Mouse (Mus musculus) heart, embryonic 15.5 days (tissue): ENCODE measurements around the gene Susd4. TPM values are rescaled to one million over a fixed set of nuclear protein-coding genes. Genes with fewer than 3 reads are reported as not detected.

Source experiments
- ATAC-seq: fragments of 200-750 bp; cut with Nextera tagmentation; replicated peaks from 2 replicates; pipeline ENCODE4 v1.8.0; 2017; ENCODE audit warnings: low read depth, moderate TSS enrichment; ENCODE audit not compliant: insufficient number of reproducible peaks, insufficient read depth, low FRiP score
- H3K27ac ChIP-seq: fragments of 300-500 bp; sonication (generic); 2 replicates; pipeline ENCODE4 v1.5.1; 2015; ENCODE audit warnings: mild to moderate bottlenecking, inconsistent platforms
- H3K27me3 ChIP-seq: fragments of 300-500 bp; sonication (generic); 2 replicates; pipeline ENCODE4 v1.6.1; 2015; ENCODE audit warnings: inconsistent platforms
- H3K36me3 ChIP-seq: fragments of 300-500 bp; sonication (generic); 2 replicates; pipeline ENCODE4 v1.6.1; 2015; ENCODE audit warnings: mild to moderate bottlenecking, inconsistent platforms
- H3K4me1 ChIP-seq: fragments of 300-500 bp; sonication (generic); replicated peaks from 2 replicates; pipeline ENCODE4 v1.6.1; 2015; ENCODE audit warnings: inconsistent platforms
- H3K4me2 ChIP-seq: fragments of 300-500 bp; sonication (generic); 2 replicates; pipeline ENCODE4 v1.6.1; 2015; ENCODE audit warnings: inconsistent platforms, mild to moderate bottlenecking, moderate library complexity
- H3K4me3 ChIP-seq: fragments of 300-500 bp; sonication (generic); 2 replicates; pipeline ENCODE4 v1.5.1; 2015; ENCODE audit warnings: mild to moderate bottlenecking, inconsistent platforms
- H3K9ac ChIP-seq: fragments of 300-500 bp; sonication (generic); 2 replicates; pipeline ENCODE4 v1.6.1; 2015; ENCODE audit warnings: mild to moderate bottlenecking, inconsistent platforms
- H3K9me3 ChIP-seq: fragments of 300-500 bp; sonication (generic); replicated peaks from 2 replicates; pipeline ENCODE4 v1.6.1; 2016; ENCODE audit warnings: inconsistent platforms
- WGBS: fragments of 180-500 bp; shearing (Covaris S2); methylation state at CpG from one replicate; pipeline ENCODE4 v1.1.7; 2015; ENCODE audit warnings: mixed read lengths; 5-methylcytosine and 5-hydroxymethylcytosine counted together
- polyA plus RNA-seq: library from polyadenylated mRNA; unstranded; fragments of >200 nt; fragmentation: Nextera tagmentation; extraction: Ambion mirVana; gene quantifications from 2 replicates; pipeline ENCODE4 v1.2.1, GENCODE M21; 2015

Susd4 gene
- polyA plus RNA-seq, 1 experiment from 2014 or later: 4.1 TPM

GRCm38 (mm10) chr1:182856636-182857035 is 93.0 kb downstream of the Susd4 start:
- no peaks in the 10 kb centered on the region for H3K36me3 ChIP-seq
- no peaks in the 10 kb centered on the region for H3K4me1 ChIP-seq
- H3K27ac ChIP-seq: no peak overlapping the region
- no peak for ATAC-seq
- WGBS: 81% methylated on average over 13 of the region's 13 CpGs
- H3K27me3 ChIP-seq: no peaks in the 10 kb centered on the region
- no peak overlapping the region for H3K9ac ChIP-seq
- no peak overlapping the region for H3K4me3 ChIP-seq
- H3K9me3 ChIP-seq: no peaks in the 10 kb centered on the region
- H3K4me2 ChIP-seq: no peak overlapping the region

- Histone ChIP-seq H3K27ac (no peak overlapping the region), H3K9ac (no peak overlapping the region), H3K4me2 (no peak overlapping the region), H3K4me3 (no peak overlapping the region), H3K4me1 (peaks cover 3% of the 10 kb centered on the region), H3K36me3 (no peaks in the 10 kb centered on the region), H3K9me3 (no peaks in the 10 kb centered on the region), H3K27me3 (no peaks in the 10 kb centered on the region)
- no peak for ATAC-seq
- 43% methylated on average over 7 of the region's 7 CpGs for WGBS
Measured at GRCm38 (mm10) chr1:182861671-182862358, 98.2 kb downstream of the Susd4 start.

GRCm38 (mm10) chr1:182863396-182863795 is 99.7 kb downstream of the Susd4 start:
- no peaks in the 10 kb centered on the region for H3K36me3 ChIP-seq
- H3K27me3 ChIP-seq: no peaks in the 10 kb centered on the region
- ATAC-seq: no peak
- H3K9ac ChIP-seq: no peak overlapping the region
- no peak overlapping the region for H3K4me2 ChIP-seq
- peaks cover 3% of the 10 kb centered on the region for H3K4me1 ChIP-seq
- no peak overlapping the region for H3K4me3 ChIP-seq
- H3K9me3 ChIP-seq: no peaks in the 10 kb centered on the region
- no peak overlapping the region for H3K27ac ChIP-seq
- 76% methylated on average over 6 of the region's 6 CpGs for WGBS

DNA sequence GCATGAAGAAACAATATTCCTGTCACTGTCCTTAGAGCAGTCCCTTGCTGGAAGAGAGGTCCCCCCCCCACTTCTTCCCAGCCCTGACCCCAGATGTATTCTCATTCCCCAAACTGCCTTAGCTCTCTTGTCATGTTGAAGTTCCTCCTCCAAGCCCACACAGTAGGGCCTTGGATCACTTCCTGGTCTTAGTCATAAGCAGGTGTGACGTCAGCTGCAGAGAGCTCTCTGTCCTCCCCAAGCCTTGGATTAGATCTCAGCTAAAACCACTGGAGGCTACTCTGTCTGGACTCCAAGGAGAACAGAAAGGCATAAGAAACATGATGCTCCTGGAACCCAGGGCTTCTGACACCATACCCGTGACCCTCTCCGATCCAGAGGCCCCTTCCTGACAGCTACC is 104.2 kb downstream of the Susd4 start:
- no peak overlapping the region for H3K9ac ChIP-seq
- H3K9me3 ChIP-seq: peaks cover 8% of the 10 kb centered on the region
- peaks cover 15% of the 10 kb centered on the region for H3K4me1 ChIP-seq
- no peak overlapping the region for H3K4me2 ChIP-seq
- H3K36me3 ChIP-seq: no peaks in the 10 kb centered on the region
- no peak overlapping the region for H3K27ac ChIP-seq
- ATAC-seq: no peak
- no peaks in the 10 kb centered on the region for H3K27me3 ChIP-seq
- WGBS: 87% methylated on average over 3 of the region's 3 CpGs
- no peak overlapping the region for H3K4me3 ChIP-seq

GRCm38 (mm10) chr1:182868432-182869113 is 104.9 kb downstream of the Susd4 start:
- Histone ChIP-seq H3K4me2 (no peak overlapping the region), H3K4me3 (no peak overlapping the region), H3K9ac (no peak overlapping the region), H3K4me1 (peaks cover 15% of the 10 kb centered on the region), H3K27ac (peak overlapping the region; percentile 9; the same call in 1 of the 2 replicates), H3K36me3 (no peaks in the 10 kb centered on the region), H3K27me3 (no peaks in the 10 kb centered on the region), H3K9me3 (peaks cover 8% of the 10 kb centered on the region)
- ATAC-seq: no peak
- 64% methylated on average over 14 of the region's 14 CpGs for WGBS

DNA sequence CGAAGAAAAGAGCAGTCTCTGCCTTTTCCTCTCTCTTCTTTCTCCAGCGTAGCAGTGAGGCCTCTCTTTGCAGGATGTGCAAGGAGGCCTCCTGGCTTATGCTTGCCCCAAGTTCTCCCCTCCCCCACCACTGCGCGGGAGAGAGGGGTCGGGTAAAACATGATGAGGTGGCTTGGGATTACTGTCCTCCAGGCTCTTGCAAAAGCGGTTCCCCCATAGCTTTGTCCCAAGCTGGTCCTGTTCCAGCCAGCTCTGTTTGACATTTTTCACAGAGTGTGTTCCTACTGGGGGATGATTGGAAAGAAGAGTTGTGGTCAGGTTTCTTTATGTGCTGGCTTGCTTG is 105.4 kb downstream of the Susd4 start:
- no peaks in the 10 kb centered on the region for H3K36me3 ChIP-seq
- whole genome bisulfite sequencing: 50% methylated on average over 6 of the region's 6 CpGs
- ATAC-seq: no peak

GRCm38 (mm10) chr1:182878156-182878555 is 114.5 kb downstream of the Susd4 start:
- Histone ChIP-seq H3K36me3 (no peaks in the 10 kb centered on the region), H3K4me2 (no peak overlapping the region), H3K27me3 (no peaks in the 10 kb centered on the region), H3K27ac (no peak overlapping the region), H3K9me3 (no peaks in the 10 kb centered on the region), H3K4me1 (peaks cover 7% of the 10 kb centered on the region), H3K4me3 (no peak overlapping the region), H3K9ac (no peak overlapping the region)
- WGBS: 92% methylated on average over 5 of the region's 5 CpGs
- no peak for ATAC-seq

More for the DNA sequence above, 105.4 kb downstream of the Susd4 start:
- H3K27me3 ChIP-seq: no peaks in the 10 kb centered on the region
- H3K4me2 ChIP-seq: no peak overlapping the region
- peaks cover 8% of the 10 kb centered on the region for H3K9me3 ChIP-seq
- H3K4me1 ChIP-seq: peaks cover 15% of the 10 kb centered on the region
- H3K9ac ChIP-seq: no peak overlapping the region
- no peak overlapping the region for H3K4me3 ChIP-seq
- peak overlapping the region; percentile 9; the same call in 1 of the 2 replicates for H3K27ac ChIP-seq

- H3K4me1 ChIP-seq: peaks cover 7% of the 10 kb centered on the region
- no peak overlapping the region for H3K4me3 ChIP-seq
- ATAC-seq: no peak
- H3K27me3 ChIP-seq: no peaks in the 10 kb centered on the region
- H3K4me2 ChIP-seq: no peak overlapping the region
- 61% methylated on average over 4 of the region's 4 CpGs for WGBS
- no peak overlapping the region for H3K27ac ChIP-seq
- no peak overlapping the region for H3K9ac ChIP-seq
- no peaks in the 10 kb centered on the region for H3K36me3 ChIP-seq
- H3K9me3 ChIP-seq: no peaks in the 10 kb centered on the region
Measured at GRCm38 (mm10) chr1:182878719-182879118, 115.1 kb downstream of the Susd4 start.

- H3K4me2 ChIP-seq: no peak overlapping the region
- peaks cover 7% of the 10 kb centered on the region for H3K4me1 ChIP-seq
- 63% methylated on average over 8 of the region's 8 CpGs for WGBS
- no peak overlapping the region for H3K9ac ChIP-seq
- ATAC-seq: no peak
- no peaks in the 10 kb centered on the region for H3K27me3 ChIP-seq
- no peak overlapping the region for H3K27ac ChIP-seq
- H3K36me3 ChIP-seq: no peaks in the 10 kb centered on the region
- no peaks in the 10 kb centered on the region for H3K9me3 ChIP-seq
- H3K4me3 ChIP-seq: no peak overlapping the region
Measured at GRCm38 (mm10) chr1:182881246-182881645, 117.6 kb downstream of the Susd4 start.

- 74% methylated on average over 2 of the region's 2 CpGs for WGBS
- Histone ChIP-seq H3K27ac (no peak overlapping the region), H3K9me3 (no peaks in the 10 kb centered on the region), H3K9ac (no peak overlapping the region), H3K27me3 (no peaks in the 10 kb centered on the region), H3K36me3 (no peaks in the 10 kb centered on the region), H3K4me1 (peaks cover 7% of the 10 kb centered on the region), H3K4me2 (no peak overlapping the region), H3K4me3 (no peak overlapping the region)
- ATAC-seq: no peak
Measured at GRCm38 (mm10) chr1:182882611-182883010, 119.0 kb downstream of the Susd4 start.

DNA sequence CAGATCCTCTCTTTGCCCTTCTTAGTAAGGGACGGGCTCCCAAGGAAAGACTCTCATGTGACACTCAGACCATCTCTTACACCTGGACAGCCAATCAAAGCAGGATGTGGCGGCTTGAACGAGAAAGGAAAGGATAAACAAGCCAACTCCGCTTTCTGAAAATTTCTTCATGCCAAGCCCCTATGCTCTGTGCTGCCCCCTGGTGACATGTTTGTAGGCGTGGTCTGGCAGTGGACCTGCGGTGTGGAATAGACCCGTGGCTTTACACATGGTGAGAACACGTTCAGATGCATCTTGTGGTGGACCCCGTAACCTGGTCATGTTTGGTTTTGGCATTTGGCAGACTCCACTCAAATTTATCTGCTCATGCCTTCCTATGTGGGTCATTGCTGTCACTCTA is 132.0 kb downstream of the Susd4 start:
- H3K36me3 ChIP-seq: no peaks in the 10 kb centered on the region
- H3K9ac ChIP-seq: no peak overlapping the region
- no peak for ATAC-seq
- H3K4me3 ChIP-seq: no peak overlapping the region
- no peaks in the 10 kb centered on the region for H3K4me1 ChIP-seq
- no peak overlapping the region for H3K4me2 ChIP-seq
- H3K27ac ChIP-seq: no peak overlapping the region
- 59% methylated on average over 9 of the region's 9 CpGs for WGBS
- H3K9me3 ChIP-seq: no peaks in the 10 kb centered on the region
- H3K27me3 ChIP-seq: no peaks in the 10 kb centered on the region

GRCm38 (mm10) chr1:182897071-182897470 is 133.4 kb downstream of the Susd4 start:
- ATAC-seq: no peak
- WGBS: 51% methylated on average over 6 of the region's 6 CpGs
- Histone ChIP-seq H3K27ac (no peak overlapping the region), H3K27me3 (no peaks in the 10 kb centered on the region), H3K9ac (no peak overlapping the region), H3K4me2 (no peak overlapping the region), H3K4me1 (0 out of 2 replicates have a peak, but pooled peaks cover 2% of the 10 kb centered on the region), H3K36me3 (no peaks in the 10 kb centered on the region), H3K9me3 (no peaks in the 10 kb centered on the region), H3K4me3 (no peak overlapping the region)
